ENCODE assay signal across 14 mouse cellular contexts in the genomic region with DNA sequence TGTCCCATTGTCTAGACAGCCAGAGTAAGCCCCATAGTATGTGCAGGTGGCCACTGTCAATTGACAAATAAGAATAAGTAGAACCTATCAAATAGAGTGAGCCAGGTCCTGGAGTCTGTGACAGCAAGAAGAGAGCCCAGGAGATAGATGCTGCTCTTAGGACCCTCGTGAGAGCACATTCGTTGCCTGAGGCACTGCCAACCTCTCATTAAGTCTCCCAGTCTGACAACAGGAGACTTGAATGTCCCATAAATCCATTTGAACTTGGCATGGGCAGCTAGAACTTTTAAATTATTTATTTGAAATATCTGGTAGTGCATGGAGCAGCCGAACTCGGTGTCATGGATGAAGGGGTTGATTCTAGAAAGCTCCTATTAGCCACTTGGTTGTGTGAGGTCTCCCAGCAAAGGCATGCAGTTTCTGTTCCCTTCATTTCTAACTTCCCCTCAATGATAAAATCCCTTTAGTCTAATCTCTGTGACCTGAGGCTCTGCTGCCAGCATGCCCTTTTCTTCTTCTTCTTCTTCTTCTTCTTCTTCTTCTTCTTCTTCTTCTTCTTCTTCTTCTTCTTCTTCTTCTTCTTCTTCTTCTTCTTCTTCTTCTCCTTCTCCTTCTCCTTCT.
"Had no signal": no experiment of that assay in that cellular context is flagged by ENCODE, and none has a peak within 500 bp of the region (broad histone marks: within the 10 kb centered on the region; RNA-seq: fewer than 3 reads in every experiment).

No protein-coding gene starts in this region.

- ATAC-seq: liver, postnatal 0 days had no signal

- H3K4me2 ChIP-seq: limb, embryonic 12.5 days; liver, embryonic 13.5 days; neural tube, embryonic 12.5 days had no signal

- H3K4me3 ChIP-seq: layer of hippocampus, adult 2 months; limb, embryonic 12.5 days; liver, embryonic 13.5 days; midbrain, embryonic 10.5 days; myocyte; neural tube, embryonic 12.5 days had no signal

- H3K4me1 ChIP-seq: neural tube, embryonic 12.5 days had no signal

- H3K36me3 ChIP-seq: limb, embryonic 12.5 days; liver, embryonic 13.5 days; midbrain, embryonic 10.5 days; neural tube, embryonic 12.5 days had no signal

- DNase-seq: kidney, postnatal 36 days; liver; liver, embryonic 13.5 days; liver, postnatal 0 days; midbrain, embryonic 14.5 days; right cerebral cortex, postnatal 14 days; thymus, adult 18-20 months; thymus, postnatal 14 days had no signal

- H3K9ac ChIP-seq: limb, embryonic 12.5 days; liver, embryonic 13.5 days; liver, postnatal 0 days; neural tube, embryonic 12.5 days had no signal

- H3K9me3 ChIP-seq: limb, embryonic 12.5 days; liver, embryonic 13.5 days; midbrain, embryonic 10.5 days; neural tube, embryonic 12.5 days had no signal

- H3K27ac ChIP-seq: kidney, postnatal 0 days; layer of hippocampus, adult 2 months; limb, embryonic 12.5 days; liver, embryonic 13.5 days; midbrain, embryonic 10.5 days; neural tube, embryonic 12.5 days had no signal

- H3K27me3 ChIP-seq: limb, embryonic 12.5 days; liver, embryonic 13.5 days; neural tube, embryonic 12.5 days had no signal
